Mouse (Mus musculus) small intestine, adult 2 months (tissue): ENCODE measurements around the gene Kcnq2.

ENCODE experiments used
- CTCF ChIP-seq: fragments of 200-500 bp; IDR thresholded peaks from 2 replicates; pipeline ENCODE4 v1.5.1; 2012; ENCODE audit warnings: low read depth, mild to moderate bottlenecking, control low read depth, inconsistent platforms, low read length, moderate library complexity, mixed read lengths; ENCODE audit not compliant: insufficient replicate concordance, insufficient read length; ENCODE audit errors: extremely low read depth
- POLR2A ChIP-seq: fragments of 200-500 bp; IDR thresholded peaks from 2 replicates; pipeline ENCODE4 v1.6.1; 2012; ENCODE audit warnings: low read depth, mild to moderate bottlenecking, control low read depth, inconsistent platforms, low read length, moderate library complexity

DNA sequence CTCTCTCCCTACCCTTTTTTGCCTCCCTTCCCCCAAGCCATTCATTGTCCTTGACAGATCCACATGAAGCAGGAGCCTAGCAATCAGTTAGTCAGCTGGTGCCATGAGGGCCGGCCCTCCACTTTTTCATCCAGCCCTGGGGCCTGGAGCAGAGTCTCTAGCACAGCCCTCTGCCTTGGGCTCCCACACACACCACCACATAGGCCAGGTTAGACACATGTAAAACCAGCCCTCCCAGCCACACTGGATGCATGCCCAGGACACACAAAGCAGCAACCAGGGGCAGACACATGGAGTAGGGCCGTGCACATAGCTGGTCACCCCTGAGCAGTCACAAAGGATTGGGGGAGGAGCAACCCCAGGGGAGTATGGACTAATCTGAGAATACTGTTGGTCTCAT, 32.9 kb downstream of the Kcnq2 start:
- TF ChIP-seq POLR2A (no peak), CTCF (no peak)
